Mouse (Mus musculus): ENCODE measurements at regions not wholly inside any gene's neighbourhood (a gene's known extent, or its start where the extent isn't known, plus 50 kb on each side); places are given as distances from the start of the nearest gene placed in this dataset.

- peak; percentile 0 for DNase-seq (ENCODE audit: low read depth, low spot score)
Measured at GRCm38 (mm10) chrX:65241861-65242525, 194.5 kb downstream of the Ctag2 start.

- no peak for DNase-seq (ENCODE audit: low read depth, low spot score)
Measured at GRCm38 (mm10) chrX:65252746-65253145, 205.3 kb downstream of the Ctag2 start.

Data from telencephalon, adult 2 months (tissue).